Mouse (Mus musculus) frontal cortex, adult 2 months (tissue): ENCODE measurements around the gene Dzank1. TPM values are rescaled to one million over a fixed set of nuclear protein-coding genes. Genes with fewer than 3 reads are reported as not detected.

Experiments
- DNase-seq, 2 experiments: peaks; one replicate each; pipeline ENCODE4 v3.0.0; 2022; ENCODE audit warnings: low spot score in 1 of 2; ENCODE audit errors: extremely low spot score in 1 of 2
- polyA plus RNA-seq: library from polyadenylated mRNA; depleted of rRNA; stranded (reverse); fragments of >200 nt; gene quantifications from 2 replicates; pipeline ENCODE4 v1.2.3, GENCODE M21; 2012; rRNA removed

Gene Dzank1
- polyA plus RNA-seq: 73.6 and 78.2 TPM in 2 replicates

GRCm38 (mm10) chr2:144526981-144527820, at the start of gene Dzank1, which contains the start of gene Polr3f:
Dzank1 (minus strand) TSS chr2:144527414.
Polr3f (plus strand) TSS chr2:144527718.
- peak; percentile 97 to 98 for DNase-seq

- DNase-seq: peak; percentile 96 to 99
These were observed 28.8 kb upstream of the Dzank1 start, which contains the start of gene Sec23b for GRCm38 (mm10) chr2:144555820-144556552. Sec23b (plus strand) TSS chr2:144556229.

GRCm38 (mm10) chr2:144555286-144555819, 28.1 kb upstream of the Dzank1 start:
- DNase-seq: no peak

DNA sequence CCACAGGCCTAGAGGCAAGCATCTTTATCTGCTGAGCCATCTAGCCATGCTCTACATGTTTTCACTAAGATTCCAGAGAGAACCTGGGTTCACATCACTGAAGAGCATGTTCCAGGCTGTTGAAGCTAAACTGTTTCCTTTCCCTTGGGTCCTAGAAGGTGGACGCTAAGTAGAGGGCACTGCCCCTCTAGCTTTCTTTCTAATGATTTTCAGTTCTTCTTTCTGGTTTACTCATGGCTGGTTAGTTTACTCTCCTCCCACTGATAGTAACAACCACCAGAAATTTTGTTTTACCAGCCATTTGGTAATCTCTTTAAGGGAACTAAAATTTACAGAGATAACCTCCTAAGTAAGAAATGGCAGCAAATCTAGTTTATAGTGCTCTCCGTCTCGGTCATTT, 26.7 kb upstream of the Dzank1 start:
- no peak for DNase-seq

DNA sequence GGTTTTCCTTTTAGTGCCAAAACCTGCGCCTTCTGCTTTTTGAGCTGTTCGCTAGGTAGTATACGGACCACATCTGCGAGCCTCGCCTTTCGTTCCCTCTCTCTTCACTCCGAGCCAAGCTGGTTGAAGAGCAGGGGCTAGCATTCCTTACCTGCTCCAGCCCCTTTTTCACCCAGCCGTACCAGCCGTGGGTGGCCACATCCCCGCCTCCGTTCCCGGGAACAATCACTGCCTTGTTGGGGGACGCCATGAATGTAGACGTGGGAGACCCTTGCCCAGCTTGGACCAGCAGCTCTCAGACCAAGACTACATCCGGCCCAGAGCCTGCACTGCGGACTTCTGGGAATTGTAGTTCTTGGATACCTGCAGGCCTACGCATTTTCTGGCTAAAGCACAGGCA, 23.3 kb upstream of the Dzank1 start, which contains the start of gene Rbbp9:
TSS of gene Rbbp9 (minus strand) at position 341 of the 400 bp plus-strand sequence.
- DNase-seq: peak in 1 of 2 experiments; percentile 78

- DNase-seq: no peak
These were observed 20.3 kb upstream of the Dzank1 start for GRCm38 (mm10) chr2:144547559-144547958.

GRCm38 (mm10) chr2:144545481-144545880, 18.3 kb upstream of the Dzank1 start:
- DNase-seq: no peak

DNA sequence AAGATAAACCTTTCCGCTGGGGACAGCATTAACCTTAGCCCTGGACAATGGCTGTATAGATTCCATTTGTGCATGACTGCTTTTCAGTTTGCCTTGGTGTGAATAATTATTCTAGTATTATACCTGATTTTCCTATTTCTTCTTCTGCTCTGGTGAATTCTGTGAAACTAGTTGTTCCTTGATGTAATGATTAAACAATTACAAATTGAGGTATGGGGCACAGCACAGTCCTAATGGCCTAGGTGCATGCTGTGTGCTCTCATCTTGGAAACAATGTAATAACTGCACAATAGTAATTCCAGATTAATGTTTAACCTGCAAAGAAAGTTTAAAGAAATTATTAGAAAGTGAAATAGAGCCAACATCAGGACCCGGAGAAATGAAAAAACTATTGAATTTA, 17.8 kb upstream of the Dzank1 start:
- DNase-seq: no peak

DNA sequence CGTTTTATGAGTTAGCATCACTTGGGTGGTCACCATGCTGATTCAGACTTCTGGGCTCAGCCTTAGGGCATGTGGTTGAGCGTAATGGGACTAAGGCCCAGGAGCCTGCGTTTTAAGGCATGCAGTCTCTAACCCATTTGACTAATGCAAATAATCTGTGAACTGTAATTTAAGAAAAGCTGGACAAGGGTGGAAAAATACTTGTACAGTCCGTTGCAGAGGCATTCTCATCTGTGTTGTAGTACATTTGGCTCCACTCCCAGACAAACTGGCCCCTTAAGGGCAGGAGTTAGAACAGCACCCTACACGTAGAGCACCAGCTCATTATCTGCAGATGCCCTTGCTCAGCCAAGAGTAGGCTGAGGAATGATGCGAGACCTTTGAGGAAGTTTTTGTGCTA, 17.4 kb upstream of the Dzank1 start:
- no peak for DNase-seq

DNA sequence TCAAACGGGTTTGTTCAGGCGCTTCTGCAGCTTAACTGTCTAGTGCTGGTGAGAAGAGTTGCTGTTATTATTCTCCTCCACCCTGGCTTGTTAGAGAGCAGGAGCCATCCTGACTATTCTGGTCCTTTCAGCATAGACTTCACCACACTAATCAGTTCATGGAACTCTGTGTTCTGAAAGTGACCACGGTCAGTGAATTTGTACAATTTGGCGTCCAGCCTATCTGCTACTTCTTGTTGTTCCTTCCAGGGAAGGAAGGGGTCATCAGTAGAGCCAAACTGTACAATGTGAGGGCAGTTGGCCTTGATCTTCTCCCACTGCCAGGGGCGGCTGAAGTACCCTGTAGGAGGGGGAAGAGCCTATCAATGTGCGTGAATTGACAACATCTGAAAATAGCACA, 16.5 kb upstream of the Dzank1 start:
- no peak for DNase-seq

DNA sequence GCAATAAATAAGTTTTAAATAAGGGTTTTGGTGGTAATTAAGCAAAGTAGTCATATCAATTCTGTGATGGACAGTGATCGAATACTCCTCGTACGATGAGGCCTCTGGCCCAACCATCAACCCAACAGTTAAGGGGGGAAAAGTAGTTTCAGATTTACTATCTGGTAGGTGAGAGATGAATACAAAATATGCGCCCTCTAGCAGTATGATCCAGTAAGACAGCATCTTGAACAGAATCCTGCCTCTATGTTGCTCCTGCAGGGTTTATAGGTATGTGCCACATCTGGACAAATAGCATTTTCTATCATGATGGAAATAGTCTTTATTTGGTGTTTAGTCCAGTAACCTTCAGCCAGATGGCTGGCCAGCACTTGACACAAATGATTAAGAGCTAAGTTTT, 14.0 kb upstream of the Dzank1 start:
- DNase-seq: no peak

DNA sequence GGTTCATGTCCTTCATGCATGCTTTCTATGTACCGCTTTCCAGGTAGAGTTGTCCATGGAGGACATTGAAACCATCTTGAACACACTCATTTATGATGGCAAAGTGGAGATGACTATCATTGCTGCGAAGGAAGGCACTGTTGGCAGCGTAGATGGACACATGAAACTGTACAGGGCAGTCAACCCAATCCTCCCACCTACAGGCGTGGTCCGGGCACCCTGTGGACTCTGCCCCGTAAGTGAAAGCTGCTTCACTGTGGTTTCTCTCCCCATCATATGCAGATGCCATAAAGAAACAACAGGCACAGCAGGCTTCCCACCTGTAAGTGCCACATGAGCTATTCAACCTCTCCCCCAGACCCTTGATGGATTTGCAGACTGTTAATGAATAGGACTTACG, 9.9 kb upstream of the Dzank1 start:
- no peak for DNase-seq

GRCm38 (mm10) chr2:144527821-144528174, 584 bp upstream of the Dzank1 start:
- DNase-seq: no peak

DNA sequence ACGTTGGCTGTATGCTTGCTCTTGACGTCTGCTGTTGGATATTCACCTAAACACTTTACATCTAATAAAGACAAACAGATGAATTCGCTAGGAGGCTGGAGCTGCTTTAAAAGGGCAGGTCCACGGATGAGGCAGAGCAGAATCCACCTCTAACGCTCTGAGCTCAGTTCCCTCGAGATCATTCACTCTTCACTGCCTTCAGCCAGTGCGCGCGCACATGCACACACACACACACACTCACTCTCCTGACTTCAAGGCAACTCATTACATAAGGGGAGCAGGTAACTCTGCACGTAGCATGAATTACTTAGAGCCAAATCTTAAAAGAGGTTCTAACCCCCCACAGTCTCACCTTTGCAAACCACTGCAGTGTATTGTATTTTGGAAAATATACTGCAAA, 1.4 kb downstream of the Dzank1 start:
- DNase-seq: peak in 1 of 2 experiments; percentile 60

DNA sequence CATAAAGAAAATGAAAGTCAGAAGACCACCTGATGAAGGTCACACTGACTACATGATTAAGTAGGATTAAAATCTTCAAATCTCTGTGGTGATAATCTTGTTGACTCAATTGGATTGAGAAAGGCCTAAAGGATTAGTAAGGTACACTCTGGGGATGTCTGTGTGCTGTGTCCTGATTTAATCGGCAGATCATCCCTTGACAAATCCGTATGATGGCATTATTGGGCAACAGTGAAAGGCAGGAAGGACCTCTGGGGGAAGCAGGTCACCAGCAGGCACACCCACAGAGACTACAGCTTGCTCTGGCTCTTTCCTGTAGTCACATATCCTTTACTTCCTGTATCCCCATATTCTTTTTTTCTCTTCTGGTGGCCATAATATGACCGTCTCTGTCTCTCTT, 7.4 kb downstream of the Dzank1 start:
- DNase-seq: no peak

GRCm38 (mm10) chr2:144514619-144515018, 12.6 kb downstream of the Dzank1 start:
- peak in 1 of 2 experiments; percentile 18 for DNase-seq

GRCm38 (mm10) chr2:144502134-144502533, 25.1 kb downstream of the Dzank1 start:
- peak in 1 of 2 experiments; percentile 18 for DNase-seq

- DNase-seq: peak in 1 of 2 experiments; percentile 13
These were observed 37.9 kb downstream of the Dzank1 start for GRCm38 (mm10) chr2:144489342-144489741.

DNA sequence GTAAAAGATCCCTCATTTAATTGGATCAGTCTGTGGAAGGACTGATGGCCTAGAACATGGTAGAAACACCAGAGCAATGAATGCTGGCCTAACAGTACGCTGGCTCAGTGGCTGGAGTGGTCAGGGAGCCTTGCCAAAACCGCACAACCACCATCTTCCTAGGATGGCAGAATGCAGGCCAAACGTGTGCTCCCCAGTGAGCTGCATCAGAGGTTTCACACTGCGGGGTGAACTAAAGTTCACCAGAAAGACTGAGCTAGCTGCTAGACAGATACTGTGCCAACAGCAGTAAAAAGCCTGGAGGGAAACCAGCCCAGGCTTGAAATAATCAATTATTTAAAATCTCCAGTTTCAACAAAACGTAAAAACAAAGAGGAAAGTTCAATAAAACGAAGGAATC, 39.7 kb downstream of the Dzank1 start:
- no peak for DNase-seq

- no peak for DNase-seq
These were observed 41.8 kb downstream of the Dzank1 start for GRCm38 (mm10) chr2:144485439-144485838.

- DNase-seq: peak in 1 of 2 experiments; percentile 19
These were observed 43.1 kb downstream of the Dzank1 start for GRCm38 (mm10) chr2:144484084-144484483.
